Mouse (Mus musculus) midbrain, embryonic 10.5 days (tissue): ENCODE measurements around the gene Gjd3. TPM values are rescaled to one million over a fixed set of nuclear protein-coding genes. Genes with fewer than 3 reads are reported as not detected.
A peak's percentile ranks its signal among the peaks of the same experiment; 100 is the strongest.

Experiments used
- DNase-seq: peaks from one replicate; pipeline ENCODE4 v3.0.0-alpha.2; 2017; ENCODE audit warnings: low spot score
- H3K27ac ChIP-seq: fragments of 300-500 bp; sonication (generic); replicated peaks from 2 replicates; pipeline ENCODE4 v1.5.1; 2016; ENCODE audit warnings: mild to moderate bottlenecking
- H3K27me3 ChIP-seq: fragments of 300-500 bp; sonication (generic); 2 replicates; pipeline ENCODE4 v1.6.1; 2016; ENCODE audit warnings: low read depth, mild to moderate bottlenecking; ENCODE audit not compliant: poor library complexity, severe bottlenecking
- H3K36me3 ChIP-seq: fragments of 300-500 bp; sonication (generic); 2 replicates; pipeline ENCODE4 v1.6.1; 2016; ENCODE audit warnings: mild to moderate bottlenecking, moderate library complexity
- H3K4me1 ChIP-seq: fragments of 300-500 bp; sonication (generic); 2 replicates; pipeline ENCODE4 v1.6.1; 2016
- H3K4me3 ChIP-seq: fragments of 300-500 bp; sonication (generic); 2 replicates; pipeline ENCODE4 v1.5.1; 2016; ENCODE audit warnings: mild to moderate bottlenecking, moderate library complexity
- H3K9me3 ChIP-seq: fragments of 300-500 bp; sonication (generic); replicated peaks from 2 replicates; pipeline ENCODE4 v1.6.1; 2016; ENCODE audit warnings: mild to moderate bottlenecking
- WGBS: fragments of 180-500 bp; shearing (Covaris S2); methylation state at CpG from one replicate; pipeline ENCODE4 v1.1.7; 2016; 5-methylcytosine and 5-hydroxymethylcytosine counted together
- polyA plus RNA-seq: library from polyadenylated mRNA; unstranded; fragments of >200 nt; fragmentation: Nextera tagmentation; extraction: Ambion mirVana; gene quantifications from 2 replicates; pipeline ENCODE4 v1.2.1, GENCODE M21; 2016

Gjd3 gene
- polyA plus RNA-seq, 1 experiment from 2014 or later, result not detected

- H3K27ac ChIP-seq, result no peak overlapping the region
- no peak overlapping the region for H3K4me3 ChIP-seq
- WGBS, result 49% methylated on average over 5 of the region's 5 CpGs
Observed at GRCm38 (mm10) chr11:98974871-98975719, 7.7 kb downstream of the Gjd3 start.

GRCm38 (mm10) chr11:98974213-98974612 lies 8.6 kb downstream of the Gjd3 start:
- peaks cover 13% of the 10 kb centered on the region for H3K27me3 ChIP-seq
- 81% methylated on average over 6 of the region's 6 CpGs for WGBS
- DNase-seq, result no peak
- H3K4me1 ChIP-seq, result peaks cover 27% of the 10 kb centered on the region
- no peaks in the 10 kb centered on the region for H3K9me3 ChIP-seq
- peaks cover 45% of the 10 kb centered on the region for H3K36me3 ChIP-seq
- no peak overlapping the region for H3K27ac ChIP-seq
- no peak overlapping the region for H3K4me3 ChIP-seq

More at GRCm38 (mm10) chr11:98974871-98975719, 7.7 kb downstream of the Gjd3 start:
- DNase-seq, result peak; percentile 69
- H3K36me3 ChIP-seq, result peaks cover 44% of the 10 kb centered on the region
- H3K4me1 ChIP-seq, result peaks cover 18% of the 10 kb centered on the region
- no peaks in the 10 kb centered on the region for H3K9me3 ChIP-seq
- H3K27me3 ChIP-seq, result peaks cover 14% of the 10 kb centered on the region

GRCm38 (mm10) chr11:98973584-98973983 lies 9.2 kb downstream of the Gjd3 start:
- Histone ChIP-seq H3K36me3 (peaks cover 45% of the 10 kb centered on the region), H3K27ac (no peak overlapping the region), H3K27me3 (peaks cover 13% of the 10 kb centered on the region), H3K9me3 (no peaks in the 10 kb centered on the region), H3K4me3 (no peak overlapping the region), H3K4me1 (peaks cover 33% of the 10 kb centered on the region)
- DNase-seq, result no peak
- 90% methylated on average over 14 of the region's 14 CpGs for WGBS

- 90% methylated on average over 9 of the region's 9 CpGs for WGBS
- Histone ChIP-seq H3K27ac (no peak overlapping the region), H3K4me3 (no peak overlapping the region), H3K27me3 (peaks cover 16% of the 10 kb centered on the region), H3K36me3 (peaks cover 50% of the 10 kb centered on the region), H3K9me3 (no peaks in the 10 kb centered on the region), H3K4me1 (peaks cover 40% of the 10 kb centered on the region)
- DNase-seq, result no peak
Observed at GRCm38 (mm10) chr11:98972801-98973360, 9.9 kb downstream of the Gjd3 start.

- H3K4me3 ChIP-seq, result no peak overlapping the region
- peaks cover 18% of the 10 kb centered on the region for H3K27me3 ChIP-seq
- peak; percentile 81 for DNase-seq
- no peaks in the 10 kb centered on the region for H3K9me3 ChIP-seq
- no peak overlapping the region for H3K27ac ChIP-seq
- peaks cover 47% of the 10 kb centered on the region for H3K4me1 ChIP-seq
- H3K36me3 ChIP-seq, result peaks cover 53% of the 10 kb centered on the region
- 52% methylated on average over 9 of the region's 9 CpGs for WGBS
Observed at GRCm38 (mm10) chr11:98972215-98972614, 10.6 kb downstream of the Gjd3 start.

GRCm38 (mm10) chr11:98971316-98972031 lies 11.3 kb downstream of the Gjd3 start:
- peaks cover 25% of the 10 kb centered on the region for H3K27me3 ChIP-seq
- H3K9me3 ChIP-seq, result no peaks in the 10 kb centered on the region
- peaks cover 58% of the 10 kb centered on the region for H3K36me3 ChIP-seq
- peak overlapping the region; percentile 23; the same call in 1 of the 2 replicates for H3K27ac ChIP-seq
- H3K4me3 ChIP-seq, result no peak overlapping the region
- 92% methylated on average over 23 of the region's 23 CpGs for WGBS
- H3K4me1 ChIP-seq, result peaks cover 54% of the 10 kb centered on the region
- DNase-seq, result no peak

- 76% methylated on average over 29 of the region's 29 CpGs for WGBS
- peak overlapping the region; percentile 85 for H3K27ac ChIP-seq
- H3K27me3 ChIP-seq, result peaks cover 28% of the 10 kb centered on the region
- H3K4me1 ChIP-seq, result peaks cover 65% of the 10 kb centered on the region
- H3K9me3 ChIP-seq, result no peaks in the 10 kb centered on the region
- peak overlapping the region; percentile 46; the same call in 1 of the 2 replicates for H3K4me3 ChIP-seq
- peaks cover 60% of the 10 kb centered on the region for H3K36me3 ChIP-seq
- no peak for DNase-seq
Observed at GRCm38 (mm10) chr11:98970191-98970925, 12.5 kb downstream of the Gjd3 start.

GRCm38 (mm10) chr11:98969496-98969927 lies 13.3 kb downstream of the Gjd3 start:
- Histone ChIP-seq H3K4me3 (peak overlapping the region; percentile 46), H3K27me3 (peaks cover 37% of the 10 kb centered on the region), H3K4me1 (peaks cover 74% of the 10 kb centered on the region), H3K27ac (peak overlapping the region; percentile 85), H3K36me3 (peaks cover 57% of the 10 kb centered on the region), H3K9me3 (no peaks in the 10 kb centered on the region)
- WGBS, result 21% methylated on average over 15 of the region's 17 CpGs
- no peak for DNase-seq

GRCm38 (mm10) chr11:98968716-98969495 lies 13.9 kb downstream of the Gjd3 start:
- no peaks in the 10 kb centered on the region for H3K9me3 ChIP-seq
- peaks cover 39% of the 10 kb centered on the region for H3K27me3 ChIP-seq
- H3K4me1 ChIP-seq, result peaks cover 80% of the 10 kb centered on the region
- WGBS, result 7% methylated on average over 20 of the region's 20 CpGs
- peak overlapping the region; percentile 46 for H3K4me3 ChIP-seq
- H3K27ac ChIP-seq, result peak overlapping the region; percentile 85
- H3K36me3 ChIP-seq, result peaks cover 52% of the 10 kb centered on the region
- peak; percentile 85 for DNase-seq

- WGBS, result 86% methylated on average over 16 of the region's 16 CpGs
- peaks cover 45% of the 10 kb centered on the region for H3K27me3 ChIP-seq
- H3K4me1 ChIP-seq, result peaks cover 88% of the 10 kb centered on the region
- H3K9me3 ChIP-seq, result no peaks in the 10 kb centered on the region
- H3K36me3 ChIP-seq, result peaks cover 44% of the 10 kb centered on the region
- no peak for DNase-seq
- peak overlapping the region; percentile 85 for H3K27ac ChIP-seq
- peak overlapping the region; percentile 46; the same call in 1 of the 2 replicates for H3K4me3 ChIP-seq
Observed at GRCm38 (mm10) chr11:98968079-98968478, 14.7 kb downstream of the Gjd3 start.

GRCm38 (mm10) chr11:98966499-98967141 lies 16.2 kb downstream of the Gjd3 start:
- Histone ChIP-seq H3K27ac (peak overlapping the region; percentile 85), H3K4me3 (peak overlapping the region; percentile 74; the same call in 1 of the 2 replicates)

More at GRCm38 (mm10) chr11:98966499-98967141, 16.2 kb downstream of the Gjd3 start:
- Histone ChIP-seq H3K36me3 (peaks cover 31% of the 10 kb centered on the region), H3K4me1 (peaks cover 99% of the 10 kb centered on the region), H3K9me3 (no peaks in the 10 kb centered on the region), H3K27me3 (peaks cover 60% of the 10 kb centered on the region)
- WGBS, result 44% methylated on average over 9 of the region's 9 CpGs
- DNase-seq, result peak; percentile 65
